Mouse (Mus musculus) liver, embryonic 13.5 days (tissue): ENCODE measurements around the gene Psors1c2. TPM values are rescaled to one million over a fixed set of nuclear protein-coding genes. Genes with fewer than 3 reads are reported as not detected.
A peak's percentile ranks its signal among the peaks of the same experiment; 100 is the strongest.

ENCODE experiments used
- ATAC-seq: fragments of 200-750 bp; cut with Nextera tagmentation; 2 replicates; pipeline ENCODE4 v1.8.0; 2017; ENCODE audit warnings: low read depth, mild to moderate bottlenecking, moderate number of reproducible peaks, moderate library complexity
- DNase-seq: peaks from one replicate; pipeline ENCODE4 v3.0.0; 2022
- H3K27ac ChIP-seq: fragments of 300-500 bp; sonication (generic); 2 replicates; pipeline ENCODE4 v1.5.1; 2015; ENCODE audit warnings: moderate library complexity, mild to moderate bottlenecking, inconsistent platforms
- H3K27me3 ChIP-seq: fragments of 300-500 bp; sonication (generic); 2 replicates; pipeline ENCODE4 v1.6.1; 2015; ENCODE audit warnings: mild to moderate bottlenecking, inconsistent platforms
- H3K36me3 ChIP-seq: fragments of 300-500 bp; sonication (generic); 2 replicates; pipeline ENCODE4 v1.6.1; 2015; ENCODE audit warnings: mild to moderate bottlenecking, inconsistent platforms
- H3K4me1 ChIP-seq: fragments of 300-500 bp; sonication (generic); replicated peaks from 2 replicates; pipeline ENCODE4 v1.6.1; 2015; ENCODE audit warnings: inconsistent platforms
- H3K4me2 ChIP-seq: fragments of 300-500 bp; sonication (generic); 2 replicates; pipeline ENCODE4 v1.6.1; 2015; ENCODE audit warnings: inconsistent platforms, mild to moderate bottlenecking, moderate library complexity
- H3K4me3 ChIP-seq: fragments of 300-500 bp; sonication (generic); replicated peaks from 2 replicates; pipeline ENCODE4 v1.5.1; 2015; ENCODE audit warnings: mild to moderate bottlenecking, inconsistent platforms
- H3K9ac ChIP-seq: fragments of 300-500 bp; sonication (generic); 2 replicates; pipeline ENCODE4 v1.6.1; 2015; ENCODE audit warnings: mild to moderate bottlenecking, inconsistent platforms
- H3K9me3 ChIP-seq: fragments of 300-500 bp; sonication (generic); replicated peaks from 2 replicates; pipeline ENCODE4 v1.6.1; 2016; ENCODE audit warnings: inconsistent platforms
- WGBS: fragments of 180-500 bp; shearing (Covaris S2); methylation state at CpG from one replicate; pipeline ENCODE4 v1.1.7; 2015; ENCODE audit not compliant: insufficient replicate concordance; 5-methylcytosine and 5-hydroxymethylcytosine counted together
- polyA plus RNA-seq: library from polyadenylated mRNA; unstranded; fragments of >200 nt; fragmentation: Nextera tagmentation; extraction: Ambion mirVana; gene quantifications from 2 replicates; pipeline ENCODE4 v1.2.1, GENCODE M21; 2015

Psors1c2 gene
- polyA plus RNA-seq, 1 experiment from 2014 or later, result 0.12 TPM

- peaks cover 57% of the 10 kb centered on the region for H3K36me3 ChIP-seq
Measured at GRCm38 (mm10) chr17:35524354-35524753, 8.6 kb upstream of the Psors1c2 start.

GRCm38 (mm10) chr17:35526644-35527043 is 6.4 kb upstream of the Psors1c2 start:
- Histone ChIP-seq H3K4me1 (0 out of 2 replicates have a peak, but pooled peaks cover 2% of the 10 kb centered on the region), H3K4me2 (no peak overlapping the region), H3K9ac (no peak overlapping the region), H3K4me3 (no peak overlapping the region), H3K9me3 (no peaks in the 10 kb centered on the region), H3K27me3 (no peaks in the 10 kb centered on the region), H3K27ac (no peak overlapping the region), H3K36me3 (peaks cover 63% of the 10 kb centered on the region)
- DNase-seq, result no peak
- WGBS, result 45% methylated on average over 8 of the region's 8 CpGs
- ATAC-seq, result no peak

More at GRCm38 (mm10) chr17:35524354-35524753, 8.6 kb upstream of the Psors1c2 start:
- no peaks in the 10 kb centered on the region for H3K4me1 ChIP-seq
- ATAC-seq (no peak), DNase-seq (no peak)
- H3K4me3 ChIP-seq, result no peak overlapping the region
- WGBS, result 87% methylated on average over 9 of the region's 9 CpGs
- H3K27me3 ChIP-seq, result no peaks in the 10 kb centered on the region
- no peak overlapping the region for H3K4me2 ChIP-seq
- H3K9ac ChIP-seq, result no peak overlapping the region
- no peak overlapping the region for H3K27ac ChIP-seq
- H3K9me3 ChIP-seq, result no peaks in the 10 kb centered on the region

GRCm38 (mm10) chr17:35532360-35532759 is 641 bp upstream of the Psors1c2 start:
- no peak overlapping the region for H3K4me2 ChIP-seq
- no peak overlapping the region for H3K27ac ChIP-seq
- H3K4me1 ChIP-seq, result 0 out of 2 replicates have a peak, but pooled peaks cover 2% of the 10 kb centered on the region
- 16% methylated on average over 3 of the region's 3 CpGs for WGBS
- no peak overlapping the region for H3K9ac ChIP-seq
- DNase-seq (no peak), ATAC-seq (no peak)
- no peaks in the 10 kb centered on the region for H3K9me3 ChIP-seq
- H3K4me3 ChIP-seq, result no peak overlapping the region
- peaks cover 29% of the 10 kb centered on the region for H3K36me3 ChIP-seq
- peaks cover 12% of the 10 kb centered on the region for H3K27me3 ChIP-seq

- DNase-seq (peak; percentile 31), ATAC-seq (no peak)
- H3K9me3 ChIP-seq, result no peaks in the 10 kb centered on the region
- H3K36me3 ChIP-seq, result peaks cover 12% of the 10 kb centered on the region
- H3K27me3 ChIP-seq, result peaks cover 12% of the 10 kb centered on the region
- H3K4me1 ChIP-seq, result 0 out of 2 replicates have a peak, but pooled peaks cover 2% of the 10 kb centered on the region
- H3K27ac ChIP-seq, result no peak overlapping the region
- no peak overlapping the region for H3K4me2 ChIP-seq
- no peak overlapping the region for H3K4me3 ChIP-seq
- 11% methylated on average over 6 of the region's 6 CpGs for WGBS
- H3K9ac ChIP-seq, result no peak overlapping the region
Measured at GRCm38 (mm10) chr17:35534343-35534742, 1.3 kb downstream of the Psors1c2 start.

- no peak for DNase-seq
- Histone ChIP-seq H3K9ac (no peak overlapping the region), H3K4me1 (no peaks in the 10 kb centered on the region), H3K27me3 (peaks cover 12% of the 10 kb centered on the region), H3K4me2 (no peak overlapping the region), H3K27ac (no peak overlapping the region), H3K4me3 (no peak overlapping the region), H3K9me3 (no peaks in the 10 kb centered on the region), H3K36me3 (no peaks in the 10 kb centered on the region)
- 58% methylated on average over 4 of the region's 4 CpGs for WGBS
- no peak for ATAC-seq
Measured at GRCm38 (mm10) chr17:35537421-35537820, 4.4 kb downstream of the Psors1c2 start.

- Histone ChIP-seq H3K4me3 (no peak overlapping the region), H3K36me3 (no peaks in the 10 kb centered on the region), H3K27me3 (peaks cover 5% of the 10 kb centered on the region; the same call in 1 of the 2 replicates), H3K4me1 (no peaks in the 10 kb centered on the region), H3K9ac (no peak overlapping the region), H3K9me3 (no peaks in the 10 kb centered on the region), H3K4me2 (no peak overlapping the region), H3K27ac (no peak overlapping the region)
- WGBS, result 56% methylated on average over 1 of the region's 1 CpGs
- DNase-seq, result no peak
- ATAC-seq, result no peak
Measured at GRCm38 (mm10) chr17:35538476-35538875, 5.5 kb downstream of the Psors1c2 start.

GRCm38 (mm10) chr17:35539540-35539939 is 6.5 kb downstream of the Psors1c2 start:
- DNase-seq (no peak), ATAC-seq (no peak)
- H3K4me2 ChIP-seq, result no peak overlapping the region
- no peaks in the 10 kb centered on the region for H3K27me3 ChIP-seq
- no peak overlapping the region for H3K9ac ChIP-seq
- no peak overlapping the region for H3K27ac ChIP-seq
- WGBS, result 41% methylated on average over 10 of the region's 10 CpGs
- H3K9me3 ChIP-seq, result no peaks in the 10 kb centered on the region
- no peak overlapping the region for H3K4me3 ChIP-seq
- no peaks in the 10 kb centered on the region for H3K36me3 ChIP-seq
- H3K4me1 ChIP-seq, result no peaks in the 10 kb centered on the region

- ATAC-seq, result no peak
- no peak overlapping the region for H3K4me3 ChIP-seq
- WGBS, result 68% methylated on average over 15 of the region's 15 CpGs
Measured at GRCm38 (mm10) chr17:35542761-35543411, 9.9 kb downstream of the Psors1c2 start.

GRCm38 (mm10) chr17:35543412-35543861 is 10.4 kb downstream of the Psors1c2 start:
- 52% methylated on average over 14 of the region's 14 CpGs for WGBS
- no peaks in the 10 kb centered on the region for H3K9me3 ChIP-seq
- no peak for DNase-seq
- H3K36me3 ChIP-seq, result no peaks in the 10 kb centered on the region
- no peak overlapping the region for H3K4me3 ChIP-seq
- no peak overlapping the region for H3K9ac ChIP-seq
- no peak overlapping the region for H3K27ac ChIP-seq
- H3K4me1 ChIP-seq, result no peaks in the 10 kb centered on the region
- no peak for ATAC-seq
- H3K27me3 ChIP-seq, result no peaks in the 10 kb centered on the region
- H3K4me2 ChIP-seq, result no peak overlapping the region

More at GRCm38 (mm10) chr17:35542761-35543411, 9.9 kb downstream of the Psors1c2 start:
- no peak overlapping the region for H3K9ac ChIP-seq
- no peaks in the 10 kb centered on the region for H3K36me3 ChIP-seq
- H3K27ac ChIP-seq, result no peak overlapping the region
- no peaks in the 10 kb centered on the region for H3K27me3 ChIP-seq
- no peaks in the 10 kb centered on the region for H3K9me3 ChIP-seq
- H3K4me2 ChIP-seq, result no peak overlapping the region
- H3K4me1 ChIP-seq, result no peaks in the 10 kb centered on the region
- DNase-seq, result no peak

- no peak for DNase-seq
- no peaks in the 10 kb centered on the region for H3K9me3 ChIP-seq
- no peaks in the 10 kb centered on the region for H3K4me1 ChIP-seq
- no peak overlapping the region for H3K4me2 ChIP-seq
- no peaks in the 10 kb centered on the region for H3K36me3 ChIP-seq
- WGBS, result 50% methylated on average over 6 of the region's 6 CpGs
- no peak overlapping the region for H3K4me3 ChIP-seq
- no peak for ATAC-seq
- no peak overlapping the region for H3K9ac ChIP-seq
- no peaks in the 10 kb centered on the region for H3K27me3 ChIP-seq
- H3K27ac ChIP-seq, result no peak overlapping the region
Measured at GRCm38 (mm10) chr17:35544001-35544400, 11.0 kb downstream of the Psors1c2 start.

GRCm38 (mm10) chr17:35544680-35545079 is 11.7 kb downstream of the Psors1c2 start:
- Histone ChIP-seq H3K4me2 (no peak overlapping the region), H3K27ac (no peak overlapping the region), H3K27me3 (no peaks in the 10 kb centered on the region), H3K4me1 (no peaks in the 10 kb centered on the region), H3K4me3 (no peak overlapping the region), H3K9me3 (no peaks in the 10 kb centered on the region), H3K36me3 (no peaks in the 10 kb centered on the region), H3K9ac (no peak overlapping the region)
- DNase-seq (no peak), ATAC-seq (no peak)
- 37% methylated on average over 6 of the region's 6 CpGs for WGBS

GRCm38 (mm10) chr17:35547465-35547864 is 14.5 kb downstream of the Psors1c2 start:
- 51% methylated on average over 2 of the region's 2 CpGs for WGBS
- no peak for DNase-seq
- Histone ChIP-seq H3K9me3 (no peaks in the 10 kb centered on the region), H3K4me3 (no peak overlapping the region), H3K4me2 (no peak overlapping the region), H3K27me3 (no peaks in the 10 kb centered on the region), H3K36me3 (no peaks in the 10 kb centered on the region), H3K27ac (no peak overlapping the region), H3K4me1 (no peaks in the 10 kb centered on the region), H3K9ac (no peak overlapping the region)
- ATAC-seq, result no peak
